Mouse (Mus musculus) bone marrow, adult 2 months (tissue): ENCODE data around the gene Cmtm6.

Experiments used
- CTCF ChIP-seq: fragments of 200-500 bp; IDR thresholded peaks from 2 replicates; pipeline ENCODE4 v1.5.1; 2011; ENCODE audit warnings: low read length, control low read depth; ENCODE audit not compliant: control insufficient read depth, insufficient read depth
- POLR2A ChIP-seq: fragments of 200-500 bp; IDR thresholded peaks from 2 replicates; pipeline ENCODE4 v1.6.1; 2011; ENCODE audit warnings: low read depth, mild to moderate bottlenecking, control low read depth, low read length, borderline replicate concordance; ENCODE audit not compliant: control insufficient read depth

DNA sequence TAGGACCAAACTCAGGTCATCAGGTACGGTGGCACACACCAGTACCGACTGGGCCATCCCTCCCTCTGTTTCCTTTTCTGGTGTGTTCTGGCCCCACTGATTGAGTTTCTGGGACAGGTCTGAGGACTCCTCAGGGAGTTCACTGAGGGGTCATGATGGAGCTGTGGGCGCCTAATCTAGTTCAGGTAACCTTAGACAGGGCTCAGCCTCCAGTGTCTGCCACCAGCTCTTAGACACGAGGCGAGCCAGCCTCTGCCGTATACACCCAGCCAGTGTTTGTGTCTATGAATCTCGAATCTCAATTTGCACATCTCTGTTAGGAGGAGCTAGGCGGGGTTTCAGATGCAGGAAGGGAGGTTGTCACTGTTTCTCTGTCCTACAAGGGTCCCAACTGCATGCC lies 59.1 kb downstream of the Cmtm6 start:
- TF ChIP-seq POLR2A (no peak), CTCF (no peak)
